Mouse (Mus musculus): ENCODE measurements at regions not wholly inside any gene's neighbourhood (a gene's known extent, or its start where the extent isn't known, plus 50 kb on each side); places are given as distances from the start of the nearest gene placed in this dataset.

DNA sequence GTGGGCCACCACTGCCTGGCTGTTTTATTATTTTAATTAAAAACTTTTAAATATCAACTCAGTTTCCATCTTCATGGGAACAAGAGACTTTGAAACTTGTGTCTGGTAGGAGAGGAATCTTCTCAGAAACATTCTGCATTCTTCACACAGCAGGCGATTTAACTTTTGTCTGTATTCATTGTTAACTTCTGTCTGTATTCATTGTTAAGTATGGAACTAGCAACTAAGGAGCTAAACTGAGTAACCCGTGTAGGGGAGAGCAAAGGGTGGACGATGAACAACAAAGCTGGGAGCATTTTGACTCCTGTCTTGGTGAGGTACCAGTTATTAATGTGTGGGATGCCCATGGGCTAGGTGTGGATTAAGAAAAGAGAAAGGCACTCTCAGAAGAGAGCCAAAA lies 95.9 kb downstream of the Hhipl2 start:
- TF ChIP-seq CTCF (IDR thresholded peaks at IDR 0.05; ENCODE audit: low read depth, low read length) = no peak
- no peak for TF ChIP-seq GATA1 (IDR thresholded peaks at IDR 0.05; ENCODE audit: borderline replicate concordance, low read length)
- no peak for TF ChIP-seq TAL1 (conservative IDR thresholded peaks at IDR 0.05; ENCODE audit: low read depth, low read length)
